Mouse (Mus musculus): Measurements from ENCODE around the gene Nktr. TPM values are rescaled to one million over a fixed set of nuclear protein-coding genes. Genes with fewer than 3 reads are reported as not detected.

The Nktr gene
- polyA plus RNA-seq, 1 experiment: 10.7 TPM

GRCm38 (mm10) chr9:121760271-121761090 is 41.5 kb downstream of the Nktr start:
- Histone ChIP-seq H3ac (ENCODE audit: control insufficient read depth, insufficient read length, low read depth) (peak overlapping the region; percentile 71), H3K4me3 (ENCODE audit: insufficient read depth, poor library complexity, severe bottlenecking) (peak overlapping the region; percentile 36), H3K79me3 (ENCODE audit: low read depth) (no peaks in the 10 kb centered on the region), H3K36me3 (ENCODE audit: control insufficient read depth, insufficient read depth) (peaks cover 5% of the 10 kb centered on the region), H3K27me3 (ENCODE audit: control insufficient read depth, insufficient read depth, insufficient read length) (no peaks in the 10 kb centered on the region), H3K79me2 (ENCODE audit: control insufficient read depth, insufficient read depth) (no peaks in the 10 kb centered on the region)
- TF ChIP-seq MYOG (IDR thresholded peaks at IDR 0.05; ENCODE audit: control insufficient read depth, extremely low read depth, insufficient read length) (no peak), FOSL1 (IDR thresholded peaks at IDR 0.05; ENCODE audit: insufficient read depth, low read length, poor library complexity, severe bottlenecking) (no peak), CEBPB (IDR thresholded peaks at IDR 0.05; ENCODE audit: low read depth) (no peak), USF1 (IDR thresholded peaks at IDR 0.05; ENCODE audit: low read depth) (peak; percentile 49), MAX (IDR thresholded peaks at IDR 0.05) (no peak)

GRCm38 (mm10) chr9:121761091-121761665 is 42.2 kb downstream of the Nktr start:
- no peaks in the 10 kb centered on the region for H3K27me3 ChIP-seq (ENCODE audit: control insufficient read depth, insufficient read depth, insufficient read length)
- H3K79me2 ChIP-seq (ENCODE audit: control insufficient read depth, insufficient read depth): no peaks in the 10 kb centered on the region
- H3ac ChIP-seq (ENCODE audit: control insufficient read depth, insufficient read length, low read depth): no peak overlapping the region
- peak overlapping the region; percentile 36 for H3K4me3 ChIP-seq (ENCODE audit: insufficient read depth, poor library complexity, severe bottlenecking)
- H3K36me3 ChIP-seq (ENCODE audit: control insufficient read depth, insufficient read depth): peaks cover 3% of the 10 kb centered on the region
- no peaks in the 10 kb centered on the region for H3K79me3 ChIP-seq (ENCODE audit: low read depth)
- TF ChIP-seq MYOD1 (IDR thresholded peaks at IDR 0.05; ENCODE audit: control insufficient read depth, insufficient read length, low read depth) (no peak), FOSL1 (IDR thresholded peaks at IDR 0.05; ENCODE audit: insufficient read depth, low read length, poor library complexity, severe bottlenecking) (no peak), USF1 (IDR thresholded peaks at IDR 0.05; ENCODE audit: low read depth) (no peak), CTCF (IDR thresholded peaks at IDR 0.05; ENCODE audit: control insufficient read depth, insufficient read depth, insufficient read length) (no peak), MAX (IDR thresholded peaks at IDR 0.05) (no peak), CEBPB (IDR thresholded peaks at IDR 0.05; ENCODE audit: low read depth) (no peak), MYOG (IDR thresholded peaks at IDR 0.05; ENCODE audit: control insufficient read depth, extremely low read depth, insufficient read length) (no peak)

GRCm38 (mm10) chr9:121761787-121762186 is 42.8 kb downstream of the Nktr start:
- Histone ChIP-seq H3K27me3 (ENCODE audit: control insufficient read depth, insufficient read depth, insufficient read length) (no peaks in the 10 kb centered on the region), H3K79me2 (ENCODE audit: control insufficient read depth, insufficient read depth) (no peaks in the 10 kb centered on the region), H3K36me3 (ENCODE audit: control insufficient read depth, insufficient read depth) (peaks cover 3% of the 10 kb centered on the region), H3K4me3 (ENCODE audit: insufficient read depth, poor library complexity, severe bottlenecking) (no peak overlapping the region), H3ac (ENCODE audit: control insufficient read depth, insufficient read length, low read depth) (no peak overlapping the region), H3K79me3 (ENCODE audit: low read depth) (no peaks in the 10 kb centered on the region)
- no peak for TF ChIP-seq CTCF (IDR thresholded peaks at IDR 0.05; ENCODE audit: control insufficient read depth, insufficient read depth, insufficient read length)
- no peak for TF ChIP-seq MYOG (IDR thresholded peaks at IDR 0.05; ENCODE audit: control insufficient read depth, extremely low read depth, insufficient read length)
- no peak for TF ChIP-seq CEBPB (IDR thresholded peaks at IDR 0.05; ENCODE audit: low read depth)
- TF ChIP-seq USF1 (IDR thresholded peaks at IDR 0.05; ENCODE audit: low read depth): no peak
- no peak for TF ChIP-seq MAX (IDR thresholded peaks at IDR 0.05)
- TF ChIP-seq MYOD1 (IDR thresholded peaks at IDR 0.05; ENCODE audit: control insufficient read depth, insufficient read length, low read depth): no peak
- TF ChIP-seq FOSL1 (IDR thresholded peaks at IDR 0.05; ENCODE audit: insufficient read depth, low read length, poor library complexity, severe bottlenecking): no peak

GRCm38 (mm10) chr9:121762248-121762647 is 43.3 kb downstream of the Nktr start:
- H3K79me3 ChIP-seq (ENCODE audit: low read depth): no peaks in the 10 kb centered on the region
- H3K27me3 ChIP-seq (ENCODE audit: control insufficient read depth, insufficient read depth, insufficient read length): no peaks in the 10 kb centered on the region
- H3K4me3 ChIP-seq (ENCODE audit: insufficient read depth, poor library complexity, severe bottlenecking): no peak overlapping the region
- H3K79me2 ChIP-seq (ENCODE audit: control insufficient read depth, insufficient read depth): no peaks in the 10 kb centered on the region
- H3K36me3 ChIP-seq (ENCODE audit: control insufficient read depth, insufficient read depth): no peaks in the 10 kb centered on the region
- no peak for TF ChIP-seq MAX (IDR thresholded peaks at IDR 0.05)
- TF ChIP-seq USF1 (IDR thresholded peaks at IDR 0.05; ENCODE audit: low read depth): no peak
- no peak for TF ChIP-seq CEBPB (IDR thresholded peaks at IDR 0.05; ENCODE audit: low read depth)
- TF ChIP-seq MYOD1 (IDR thresholded peaks at IDR 0.05; ENCODE audit: control insufficient read depth, insufficient read length, low read depth): no peak
- no peak for TF ChIP-seq CTCF (IDR thresholded peaks at IDR 0.05; ENCODE audit: control insufficient read depth, insufficient read depth, insufficient read length)
- no peak for TF ChIP-seq FOSL1 (IDR thresholded peaks at IDR 0.05; ENCODE audit: insufficient read depth, low read length, poor library complexity, severe bottlenecking)
- no peak for TF ChIP-seq MYOG (IDR thresholded peaks at IDR 0.05; ENCODE audit: control insufficient read depth, extremely low read depth, insufficient read length)
- H3ac ChIP-seq (ENCODE audit: control insufficient read depth, insufficient read length, low read depth): no peak overlapping the region

- Histone ChIP-seq H3K27me3 (ENCODE audit: control insufficient read depth, insufficient read depth, insufficient read length) (no peaks in the 10 kb centered on the region), H3K4me3 (ENCODE audit: insufficient read depth, poor library complexity, severe bottlenecking) (no peak overlapping the region), H3K79me2 (ENCODE audit: control insufficient read depth, insufficient read depth) (no peaks in the 10 kb centered on the region), H3ac (ENCODE audit: control insufficient read depth, insufficient read length, low read depth) (no peak overlapping the region), H3K36me3 (ENCODE audit: control insufficient read depth, insufficient read depth) (no peaks in the 10 kb centered on the region), H3K79me3 (ENCODE audit: low read depth) (no peaks in the 10 kb centered on the region)
- TF ChIP-seq MAX (IDR thresholded peaks at IDR 0.05) (no peak), CTCF (IDR thresholded peaks at IDR 0.05; ENCODE audit: control insufficient read depth, insufficient read depth, insufficient read length) (no peak), MYOG (IDR thresholded peaks at IDR 0.05; ENCODE audit: control insufficient read depth, extremely low read depth, insufficient read length) (no peak), CEBPB (IDR thresholded peaks at IDR 0.05; ENCODE audit: low read depth) (no peak), MYOD1 (IDR thresholded peaks at IDR 0.05; ENCODE audit: control insufficient read depth, insufficient read length, low read depth) (no peak), USF1 (IDR thresholded peaks at IDR 0.05; ENCODE audit: low read depth) (no peak), FOSL1 (IDR thresholded peaks at IDR 0.05; ENCODE audit: insufficient read depth, low read length, poor library complexity, severe bottlenecking) (no peak)
Observed at GRCm38 (mm10) chr9:121762761-121763160, 43.8 kb downstream of the Nktr start.
